Mouse (Mus musculus): ENCODE results near the gene Cpne8. TPM values are rescaled to one million over a fixed set of nuclear protein-coding genes. Genes with fewer than 3 reads are reported as not detected.
"Not testable (repeated sequence)": the region's sequence is repeated elsewhere in the genome, so short reads cannot be mapped to it uniquely, and the experiment has no call there.

The Cpne8 gene
- polyA plus RNA-seq, 1 experiment from 2014 or later, result 12.7 TPM

- H3K4me1 ChIP-seq (ENCODE audit: control insufficient read depth, insufficient read depth, low read length); H3K27ac ChIP-seq (ENCODE audit: low read depth, low read length); H3K4me2 ChIP-seq (replicated peaks; ENCODE audit: low read depth, low read length); H3K4me3 ChIP-seq (ENCODE audit: low read length); H3K9me3 ChIP-seq (ENCODE audit: control insufficient read depth, low read length); H3K9ac ChIP-seq (ENCODE audit: low read depth, low read length); H3K27me3 ChIP-seq (ENCODE audit: control insufficient read depth, insufficient read depth, low read length); H3K36me3 ChIP-seq (ENCODE audit: control insufficient read depth, insufficient read depth, low read length); ATAC-seq (ENCODE audit: low FRiP score, low TSS enrichment): not testable (repeated sequence)
Observed at GRCm38 (mm10) chr15:90470561-90470960, 208.7 kb downstream of the Cpne8 start.

GRCm38 (mm10) chr15:90463281-90463680 lies 216.0 kb downstream of the Cpne8 start:
- Histone ChIP-seq H3K27me3 (ENCODE audit: control insufficient read depth, insufficient read depth, low read length) (no peaks in the 10 kb centered on the region), H3K9ac (ENCODE audit: low read depth, low read length) (no peak overlapping the region), H3K27ac (ENCODE audit: low read depth, low read length) (no peak overlapping the region), H3K4me2 (replicated peaks; ENCODE audit: low read depth, low read length) (no peak overlapping the region), H3K4me1 (ENCODE audit: control insufficient read depth, insufficient read depth, low read length) (no peaks in the 10 kb centered on the region), H3K4me3 (ENCODE audit: low read length) (no peak overlapping the region), H3K36me3 (ENCODE audit: control insufficient read depth, insufficient read depth, low read length) (no peaks in the 10 kb centered on the region), H3K9me3 (ENCODE audit: control insufficient read depth, low read length) (no peaks in the 10 kb centered on the region)
- 83% methylated on average over 2 of the region's 2 CpGs for WGBS
- ATAC-seq (ENCODE audit: low FRiP score, low TSS enrichment), result no peak

GRCm38 (mm10) chr15:90446076-90446475 lies 233.2 kb downstream of the Cpne8 start:
- no peak for ATAC-seq (ENCODE audit: low FRiP score, low TSS enrichment)
- WGBS, result 85% methylated on average over 1 of the region's 1 CpGs
- no peak overlapping the region for H3K27ac ChIP-seq (ENCODE audit: low read depth, low read length)
- no peaks in the 10 kb centered on the region for H3K4me1 ChIP-seq (ENCODE audit: control insufficient read depth, insufficient read depth, low read length)
- no peaks in the 10 kb centered on the region for H3K27me3 ChIP-seq (ENCODE audit: control insufficient read depth, insufficient read depth, low read length)
- H3K9me3 ChIP-seq (ENCODE audit: control insufficient read depth, low read length), result no peaks in the 10 kb centered on the region
- no peak overlapping the region for H3K4me3 ChIP-seq (ENCODE audit: low read length)
- H3K4me2 ChIP-seq (replicated peaks; ENCODE audit: low read depth, low read length), result no peak overlapping the region
- no peaks in the 10 kb centered on the region for H3K36me3 ChIP-seq (ENCODE audit: control insufficient read depth, insufficient read depth, low read length)
- H3K9ac ChIP-seq (ENCODE audit: low read depth, low read length), result no peak overlapping the region

Data from kidney, embryonic 14.5 days (tissue).